Mouse (Mus musculus) kidney, embryonic 14.5 days (tissue): ENCODE data around the gene Prpf31. TPM values are rescaled to one million over a fixed set of nuclear protein-coding genes. Genes with fewer than 3 reads are reported as not detected.

ENCODE experiments used
- ATAC-seq: fragments of 200-750 bp; cut with Nextera tagmentation; 2 replicates; pipeline ENCODE4 v1.8.0; 2017; ENCODE audit warnings: moderate number of reproducible peaks, mild to moderate bottlenecking, moderate TSS enrichment, moderate library complexity; ENCODE audit not compliant: low FRiP score, low TSS enrichment
- H3K27ac ChIP-seq: fragments of 300-500 bp; sonication (generic); 2 replicates; pipeline ENCODE4 v1.5.1; 2014; ENCODE audit warnings: low read depth, mild to moderate bottlenecking, low read length, moderate library complexity, mixed read lengths
- H3K27me3 ChIP-seq: fragments of 300-500 bp; sonication (generic); 2 replicates; pipeline ENCODE4 v1.6.1; 2014; ENCODE audit warnings: mild to moderate bottlenecking, low read length; ENCODE audit not compliant: control insufficient read depth, insufficient read depth
- H3K36me3 ChIP-seq: fragments of 300-500 bp; sonication (generic); 2 replicates; pipeline ENCODE4 v1.6.1; 2014; ENCODE audit warnings: low read length, mixed read lengths; ENCODE audit not compliant: control insufficient read depth, insufficient read depth
- H3K4me1 ChIP-seq: fragments of 300-500 bp; sonication (generic); 2 replicates; pipeline ENCODE4 v1.6.1; 2014; ENCODE audit warnings: low read length, mixed read lengths; ENCODE audit not compliant: control insufficient read depth, insufficient read depth
- H3K4me2 ChIP-seq: fragments of 300-500 bp; sonication (generic); replicated peaks from 2 replicates; pipeline ENCODE4 v1.6.1; 2014; ENCODE audit warnings: low read depth, mild to moderate bottlenecking, low read length
- H3K4me3 ChIP-seq: fragments of 300-500 bp; sonication (generic); 2 replicates; pipeline ENCODE4 v1.5.1; 2014; ENCODE audit warnings: mild to moderate bottlenecking, low read length
- H3K9ac ChIP-seq: fragments of 300-500 bp; sonication (generic); 2 replicates; pipeline ENCODE4 v1.6.1; 2014; ENCODE audit warnings: low read depth, mild to moderate bottlenecking, low read length, moderate library complexity
- H3K9me3 ChIP-seq: fragments of 300-500 bp; sonication (generic); 2 replicates; pipeline ENCODE4 v1.6.1; 2016; ENCODE audit warnings: low read length; ENCODE audit not compliant: control insufficient read depth
- WGBS: fragments of 180-500 bp; shearing (Covaris S2); extraction: QIAGEN DNeasy Blood & Tissue Kit; methylation state at CpG from one replicate; pipeline ENCODE4 v1.1.7; 2014; 5-methylcytosine and 5-hydroxymethylcytosine counted together
- polyA plus RNA-seq: library from polyadenylated mRNA; unstranded; fragments of >200 nt; fragmentation: Nextera tagmentation; extraction: Ambion mirVana; gene quantifications from 2 replicates; pipeline ENCODE4 v1.2.1, GENCODE M21; 2014

Prpf31 gene
- polyA plus RNA-seq, 1 experiment from 2014 or later: 114 TPM

DNA sequence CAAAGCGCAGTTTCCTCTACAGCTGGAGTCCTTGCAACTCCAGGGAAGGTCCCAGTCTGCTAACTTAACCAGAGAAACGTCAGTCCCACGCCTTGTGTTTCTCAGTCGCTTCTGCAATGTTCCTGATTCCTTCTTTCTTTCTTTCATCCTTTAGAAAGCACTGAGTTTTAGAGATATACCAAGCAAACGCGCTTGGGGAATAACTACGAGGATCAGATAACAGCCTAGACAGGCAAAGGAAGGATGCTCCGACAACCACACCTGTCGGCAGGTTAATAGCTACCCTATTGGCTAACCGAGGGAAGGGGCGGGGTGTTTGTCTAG lies 14.5 kb downstream of the Prpf31 start:
- WGBS: under 1% methylated on average over 11 of the region's 11 CpGs
- no peaks in the 10 kb centered on the region for H3K9me3 ChIP-seq
- H3K4me1 ChIP-seq: peaks cover 24% of the 10 kb centered on the region
- H3K27me3 ChIP-seq: no peaks in the 10 kb centered on the region
- peak overlapping the region; percentile 54 for H3K4me2 ChIP-seq
- peak overlapping the region; percentile 30; the same call in 1 of the 2 replicates for H3K27ac ChIP-seq
- H3K36me3 ChIP-seq: peaks cover 42% of the 10 kb centered on the region
- H3K9ac ChIP-seq: peak overlapping the region; percentile 47; the same call in 1 of the 2 replicates
- no peak for ATAC-seq
- peak overlapping the region; percentile 43 for H3K4me3 ChIP-seq

DNA sequence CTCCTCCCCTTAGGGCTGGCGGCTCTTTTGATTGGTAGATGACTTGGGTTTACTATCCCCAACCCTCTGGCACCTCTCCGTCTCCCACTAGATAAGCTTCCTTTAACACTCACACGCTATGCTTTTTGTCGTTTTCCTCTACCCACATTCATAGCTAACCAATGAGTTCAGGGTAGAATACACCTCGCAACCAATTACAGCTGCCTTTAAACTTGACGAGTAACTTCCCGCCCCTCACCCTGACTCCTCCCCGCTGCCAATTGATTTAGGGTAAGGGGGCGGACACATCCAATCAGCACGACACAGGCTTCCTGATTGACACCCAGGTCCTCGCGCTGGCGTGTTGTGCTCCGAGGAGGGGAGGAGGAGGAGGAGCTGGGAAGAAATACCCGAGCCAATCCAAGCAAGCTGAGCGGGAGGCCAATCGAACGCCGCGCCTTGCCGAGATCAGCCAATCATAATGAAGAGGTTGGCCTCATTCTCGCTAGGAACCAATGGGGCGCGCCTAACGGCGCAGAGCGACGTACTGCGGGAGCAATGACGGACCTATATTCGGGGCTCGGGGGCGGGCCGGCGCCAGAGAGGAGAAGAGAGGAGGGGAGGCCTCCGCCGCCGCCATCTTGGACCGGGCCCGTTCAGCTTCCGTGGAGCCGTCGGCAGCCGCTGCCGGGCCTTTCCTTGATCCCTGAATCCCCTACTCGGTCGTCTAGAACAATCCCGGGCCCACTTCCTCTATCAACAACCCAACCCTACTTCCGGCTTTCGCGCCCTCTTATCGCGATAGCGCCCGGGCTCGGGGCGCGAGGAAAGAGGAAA lies 15.1 kb downstream of the Prpf31 start, which contains the start of gene Cnot3:
Cnot3 (plus strand) TSS at position 597 of the 816 bp plus-strand sequence.
- Histone ChIP-seq H3K4me2 (peak within 1 kb of the TSS; percentile 85), H3K27ac (peak within 1 kb of the TSS; percentile 94), H3K27me3 (no peaks in the 10 kb centered on the region), H3K4me1 (peaks cover 24% of the 10 kb centered on the region), H3K4me3 (peak within 1 kb of the TSS; percentile 98), H3K9ac (peak within 1 kb of the TSS; percentile 100), H3K36me3 (peaks cover 36% of the 10 kb centered on the region), H3K9me3 (no peaks in the 10 kb centered on the region)
- under 1% methylated on average over 55 of the region's 58 CpGs for WGBS
- peak; percentile 99 for ATAC-seq

- ATAC-seq: peak; percentile 0; the same call in 1 of the 2 replicates
- no peaks in the 10 kb centered on the region for H3K9me3 ChIP-seq
- peak overlapping the region; percentile 85 for H3K4me2 ChIP-seq
- peaks cover 24% of the 10 kb centered on the region for H3K4me1 ChIP-seq
- H3K27ac ChIP-seq: peak overlapping the region; percentile 94
- WGBS: 1% methylated on average over 50 of the region's 58 CpGs
- peaks cover 34% of the 10 kb centered on the region for H3K36me3 ChIP-seq
- no peaks in the 10 kb centered on the region for H3K27me3 ChIP-seq
- H3K4me3 ChIP-seq: peak overlapping the region; percentile 98
- H3K9ac ChIP-seq: peak overlapping the region; percentile 100
Observed at GRCm38 (mm10) chr7:3645488-3646025, 15.8 kb downstream of the Prpf31 start.

DNA sequence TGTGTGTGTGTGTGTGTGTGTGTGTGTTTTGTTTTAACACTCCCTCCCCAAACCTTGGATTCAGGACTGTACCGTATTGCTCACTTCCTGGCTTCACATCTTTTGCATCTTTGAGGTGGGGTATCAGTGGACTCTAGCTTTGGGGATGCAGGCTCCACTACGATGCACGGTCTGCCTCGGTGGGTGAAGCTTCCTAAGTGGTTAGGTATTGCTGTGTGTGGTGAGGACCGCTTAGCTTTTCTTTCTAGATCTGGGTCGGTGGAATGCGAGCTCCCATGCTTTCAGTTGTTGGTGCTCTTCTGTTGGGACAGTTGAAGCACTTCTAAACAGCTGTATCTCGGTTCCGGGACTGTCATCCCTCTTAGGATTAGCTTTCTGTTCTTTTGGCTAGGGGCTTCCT lies 16.4 kb downstream of the Prpf31 start:
- Histone ChIP-seq H3K4me2 (peak overlapping the region; percentile 85), H3K27ac (no peak overlapping the region), H3K4me1 (peaks cover 24% of the 10 kb centered on the region), H3K9me3 (no peaks in the 10 kb centered on the region), H3K4me3 (peak overlapping the region; percentile 98), H3K9ac (peak overlapping the region; percentile 100), H3K36me3 (peaks cover 34% of the 10 kb centered on the region), H3K27me3 (no peaks in the 10 kb centered on the region)
- WGBS: 10% methylated on average over 9 of the region's 9 CpGs
- ATAC-seq: no peak

DNA sequence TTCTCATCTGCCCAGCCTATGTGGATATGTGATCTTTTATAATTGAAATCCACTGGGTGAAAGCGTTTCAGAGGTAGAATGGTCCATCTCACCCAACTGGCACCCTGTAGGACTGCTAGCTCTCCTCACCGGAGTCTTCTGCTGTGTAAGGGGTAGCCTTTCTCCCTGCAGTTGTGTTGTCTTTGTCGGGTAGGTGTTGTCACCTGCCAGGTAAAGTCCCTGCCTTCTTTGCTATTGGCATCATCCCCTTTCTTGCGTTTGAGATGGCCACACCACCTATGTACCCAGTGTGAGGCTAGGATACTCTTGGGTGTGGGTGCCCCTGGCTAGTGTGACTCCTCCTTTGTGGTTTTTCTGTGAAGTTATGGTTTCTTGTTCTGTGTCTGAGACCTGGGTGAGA lies 16.9 kb downstream of the Prpf31 start:
- Histone ChIP-seq H3K27me3 (no peaks in the 10 kb centered on the region), H3K4me3 (peak overlapping the region; percentile 98), H3K36me3 (peaks cover 34% of the 10 kb centered on the region), H3K9me3 (no peaks in the 10 kb centered on the region), H3K4me2 (peak overlapping the region; percentile 85), H3K4me1 (peaks cover 24% of the 10 kb centered on the region), H3K9ac (peak overlapping the region; percentile 100), H3K27ac (no peak overlapping the region)
- 65% methylated on average over 4 of the region's 4 CpGs for WGBS
- no peak for ATAC-seq

- no peaks in the 10 kb centered on the region for H3K9me3 ChIP-seq
- no peak overlapping the region for H3K27ac ChIP-seq
- peaks cover 100% of the 10 kb centered on the region for H3K36me3 ChIP-seq
- no peak overlapping the region for H3K4me3 ChIP-seq
- no peak overlapping the region for H3K9ac ChIP-seq
- H3K4me2 ChIP-seq: no peak overlapping the region
- 83% methylated on average over 4 of the region's 4 CpGs for WGBS
- H3K27me3 ChIP-seq: no peaks in the 10 kb centered on the region
- H3K4me1 ChIP-seq: no peaks in the 10 kb centered on the region
- no peak for ATAC-seq
Observed at GRCm38 (mm10) chr7:3656966-3657365, 27.2 kb downstream of the Prpf31 start.

DNA sequence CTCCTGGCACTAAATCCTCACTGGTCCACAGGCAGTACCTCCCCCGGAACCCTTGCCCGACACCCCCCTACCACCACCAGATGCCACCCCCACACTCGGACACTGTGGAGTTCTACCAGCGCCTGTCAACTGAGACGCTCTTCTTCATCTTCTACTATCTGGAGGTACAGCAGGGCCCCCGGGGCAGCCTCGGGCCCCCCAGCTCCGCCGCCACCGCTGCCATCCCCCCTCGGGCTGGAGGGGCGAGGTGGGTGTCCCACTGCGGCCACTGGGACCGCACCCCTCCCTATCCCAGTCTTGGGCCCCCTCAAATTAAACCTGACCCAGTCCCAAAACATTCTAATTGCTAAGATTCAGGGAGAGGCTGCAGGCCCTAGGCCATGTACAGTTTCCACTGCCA lies 28.8 kb downstream of the Prpf31 start:
- Histone ChIP-seq H3K27ac (no peak overlapping the region), H3K4me3 (no peak overlapping the region), H3K9ac (no peak overlapping the region), H3K4me1 (no peaks in the 10 kb centered on the region), H3K27me3 (no peaks in the 10 kb centered on the region), H3K36me3 (peaks cover 97% of the 10 kb centered on the region), H3K9me3 (no peaks in the 10 kb centered on the region), H3K4me2 (no peak overlapping the region)
- 93% methylated on average over 8 of the region's 14 CpGs for WGBS
- ATAC-seq: no peak

- peaks cover 36% of the 10 kb centered on the region for H3K36me3 ChIP-seq
- H3K27me3 ChIP-seq: no peaks in the 10 kb centered on the region
- H3K9me3 ChIP-seq: no peaks in the 10 kb centered on the region
- H3K4me3 ChIP-seq: peak overlapping the region; percentile 63
- 31% methylated on average over 15 of the region's 15 CpGs for WGBS
- peak overlapping the region; percentile 57 for H3K27ac ChIP-seq
- H3K4me1 ChIP-seq: peaks cover 17% of the 10 kb centered on the region; the same call in 1 of the 2 replicates
- H3K9ac ChIP-seq: peak overlapping the region; percentile 68
- H3K4me2 ChIP-seq: peak overlapping the region; percentile 53
- peak; percentile 10 for ATAC-seq
Observed at GRCm38 (mm10) chr7:3664524-3665214, 34.9 kb downstream of the Prpf31 start.
